Mouse (Mus musculus): Measurements from ENCODE around the gene Trabd.

Trabd gene

DNA sequence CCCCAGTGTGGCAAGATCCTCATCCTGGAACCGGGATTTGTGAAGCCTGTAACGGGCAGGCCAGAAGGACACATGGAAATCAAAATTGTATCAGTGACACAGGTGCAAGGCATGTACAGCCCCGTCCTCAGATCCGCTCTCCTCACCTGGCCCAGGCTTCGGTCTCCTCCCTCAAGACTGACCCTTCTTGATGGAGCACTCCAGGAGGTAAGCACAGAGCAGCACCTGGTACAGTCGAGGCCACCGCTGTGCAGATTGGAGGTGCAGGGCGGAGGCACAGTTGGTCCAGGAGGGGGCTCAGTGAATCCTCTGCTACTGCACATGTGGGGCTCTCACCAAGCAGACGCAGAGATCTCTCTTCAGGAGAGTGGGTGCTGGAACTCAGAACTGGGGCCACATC lies 50.4 kb downstream of the Trabd start:
- in situ Hi-C loops (cut with MboI, MseI), result loop anchor here (5.0 kb wide), 1 partner anchor 67 kb away; no protein-coding TSS in a partner anchor

DNA sequence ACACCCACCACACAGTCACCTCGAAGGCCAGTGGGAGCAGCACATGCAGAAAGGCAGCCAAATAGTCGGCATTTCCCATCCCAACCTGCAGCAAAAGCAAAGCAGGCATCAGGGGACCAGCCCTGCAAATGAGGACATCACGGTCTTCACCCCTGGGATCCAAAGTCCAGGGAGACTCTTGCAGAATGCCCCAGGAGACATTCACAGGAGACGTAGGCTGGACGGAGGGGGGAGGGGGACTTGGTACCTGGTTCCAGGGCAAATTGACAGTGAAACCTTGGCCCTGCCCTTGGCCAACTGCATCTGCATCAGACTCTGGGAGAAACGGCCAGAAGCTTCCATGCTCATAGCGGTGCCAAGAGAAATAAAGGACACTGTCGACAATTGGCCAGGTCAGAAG lies 51.7 kb downstream of the Trabd start:
- in situ Hi-C loops (cut with MboI, MseI), result loop anchor here (5.0 kb wide), 1 partner anchor 66 kb away; no protein-coding TSS in a partner anchor

DNA sequence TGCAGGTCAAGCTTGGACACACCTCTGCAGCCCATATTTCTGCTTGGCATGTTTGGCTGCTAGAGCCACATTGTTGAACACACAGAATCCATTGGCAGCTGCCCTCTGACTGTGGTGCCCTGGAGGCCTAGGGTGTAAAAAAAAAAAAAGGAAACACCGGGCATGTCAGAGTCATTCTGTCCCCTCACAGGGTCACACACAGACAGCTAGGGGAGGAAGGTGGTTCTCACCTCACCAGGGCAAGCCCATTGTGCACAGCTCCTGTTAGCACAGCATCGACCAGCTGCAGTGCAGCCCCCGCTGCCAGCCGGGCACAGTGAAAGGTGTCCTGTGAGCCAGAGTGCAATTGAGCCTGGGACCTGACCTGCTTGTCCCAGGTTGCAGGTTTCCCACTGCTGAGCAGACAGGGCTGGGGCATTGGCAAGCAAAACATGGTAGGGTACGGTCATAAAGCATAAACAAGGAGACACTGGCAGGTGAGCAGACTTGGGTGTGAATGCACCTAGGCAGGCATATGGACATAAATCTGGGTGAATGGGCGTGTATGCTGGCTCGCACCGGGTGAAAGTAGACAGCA lies 52.5 kb downstream of the Trabd start:
- in situ Hi-C loops (cut with MboI, MseI), result loop anchor here (5.0 kb wide), 1 partner anchor 65 kb away; no protein-coding TSS in a partner anchor

DNA sequence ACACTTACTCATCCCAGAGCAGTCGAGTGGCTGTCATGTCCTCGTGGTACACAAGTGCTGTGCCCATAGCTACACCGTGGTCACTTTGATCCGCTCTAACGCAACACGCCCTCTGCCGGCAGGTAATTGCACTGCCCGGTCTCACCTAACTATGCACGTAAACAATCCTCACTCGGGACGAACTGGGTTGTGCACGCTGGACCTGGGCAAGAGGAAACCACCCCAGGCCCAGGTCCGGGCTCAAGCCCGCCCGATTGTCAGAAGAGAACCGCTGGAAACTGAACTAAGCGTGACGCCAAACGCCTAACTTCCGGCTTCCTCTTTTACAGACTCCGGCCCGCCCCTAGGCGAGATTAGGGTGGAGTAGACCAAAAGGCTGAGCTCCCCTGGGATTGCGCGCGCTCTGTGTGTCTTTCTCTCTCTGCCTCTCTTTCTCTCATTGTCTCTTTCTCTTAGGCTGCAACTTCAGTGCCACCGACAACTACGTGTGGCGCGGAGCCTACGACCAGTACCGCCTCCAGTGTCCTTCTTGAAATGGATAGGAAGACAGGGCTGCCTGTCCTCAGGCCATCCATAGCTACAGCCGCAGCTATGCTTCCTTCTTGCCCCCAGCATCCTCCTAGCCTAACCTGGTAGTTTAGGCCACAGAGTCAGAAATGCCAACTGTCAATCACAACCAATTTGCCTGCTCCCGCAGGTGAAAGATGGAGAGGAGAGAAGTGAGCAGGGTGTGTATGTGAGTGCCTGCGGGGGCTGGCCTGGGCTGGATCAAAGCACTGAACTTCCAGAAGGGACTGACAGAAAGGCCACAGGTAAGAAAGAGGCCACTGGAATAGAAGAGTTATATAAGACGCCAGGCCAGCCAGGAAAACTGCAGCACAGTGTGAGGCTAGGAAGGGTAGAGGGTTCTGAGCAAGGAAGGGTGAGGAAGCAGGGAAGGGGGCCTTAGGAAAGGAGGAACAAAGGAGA lies 53.7 kb downstream of the Trabd start, which contains the start of gene Hdac10:
Hdac10 (minus strand) TSS at position 319 of the 969 bp plus-strand sequence.
- in situ Hi-C loops (cut with MboI, MseI), result loop anchor here (5.0 kb wide), 1 partner anchor 64 kb away; no protein-coding TSS in a partner anchor

DNA sequence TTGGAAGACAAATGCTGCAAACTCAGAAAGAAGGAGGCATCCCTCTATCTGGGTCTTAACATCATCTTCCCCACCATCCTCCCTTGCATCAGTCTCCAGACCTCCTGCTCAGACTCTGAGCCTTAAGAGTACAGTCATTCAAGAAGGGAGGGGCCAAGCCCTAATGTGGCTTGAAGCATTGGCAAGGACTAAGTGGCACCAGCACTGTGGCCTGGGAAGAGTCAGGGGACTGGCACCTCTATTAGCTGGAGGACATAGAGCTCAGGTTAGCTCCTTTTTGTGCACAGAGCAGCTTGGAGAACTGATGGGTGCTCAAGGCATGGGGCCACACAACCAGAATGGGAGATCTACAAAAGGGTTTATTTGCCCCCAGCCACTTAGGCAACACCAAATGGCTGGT lies 55.3 kb downstream of the Trabd start:
- in situ Hi-C loops (cut with MboI, MseI), result no loop called here

DNA sequence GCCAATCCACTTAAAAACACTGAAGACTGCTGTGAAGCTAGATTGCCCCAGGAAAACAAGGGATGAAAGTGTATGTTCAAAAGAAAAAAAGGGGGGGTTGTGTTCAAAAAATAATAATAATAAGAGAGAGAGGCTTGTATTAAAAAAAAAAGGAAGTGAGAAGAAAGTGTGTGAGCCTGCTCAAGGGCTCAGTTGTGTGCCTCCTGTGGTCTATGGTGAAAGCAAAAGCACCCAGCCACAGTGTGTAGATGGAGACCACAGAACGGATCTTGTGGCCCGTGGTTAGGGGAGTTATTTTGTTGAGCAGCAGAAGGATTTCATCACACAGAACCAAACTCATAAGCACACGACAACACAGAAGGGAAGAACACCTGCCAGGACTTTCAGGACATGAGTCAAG lies 56.4 kb downstream of the Trabd start:
- in situ Hi-C loops (cut with MboI, MseI), result no loop called here

Measured in regulatory T cell (primary cell).